Comparison of ENCODE assay signal across 16 mouse cellular contexts in genomic region chr1:185291336-185291735, GRCm38 (mm10).
"Had no signal": no experiment of that assay in that cellular context is flagged by ENCODE, and none has a peak within 500 bp of the region (broad histone marks: within the 10 kb centered on the region; RNA-seq: fewer than 3 reads in every experiment).

No protein-coding gene starts in this region.

- DNase-seq: gastrocnemius, adult 2 months; gastrocnemius, postnatal 10 days; gastrocnemius, postnatal 25 days; heart, adult 2 months; heart, postnatal 14 days; heart, postnatal 4 days; kidney, adult 18-20 months; kidney, adult 8-10 months; kidney, postnatal 10 days; kidney, postnatal 25 days; kidney, postnatal 4 days; liver had no signal

- ATAC-seq: hindbrain, embryonic 16.5 days; inflammation-experienced regulatory T-cells, adult 6 months; intestine, embryonic 15.5 days; intestine, postnatal 0 days had no signal
